Mouse (Mus musculus) erythroblast, adult 5-6 weeks (primary cell): ENCODE data around the gene B3gnt6. TPM values are rescaled to one million over a fixed set of nuclear protein-coding genes. Genes with fewer than 3 reads are reported as not detected.
A peak's percentile ranks its signal among the peaks of the same experiment; 100 is the strongest.
"Not testable (repeated sequence)": the region's sequence is repeated elsewhere in the genome, so short reads cannot be mapped to it uniquely, and the experiment has no call there.

Source experiments
- ATAC-seq: replicated peaks from 2 replicates; pipeline ENCODE4 v1.8.0; 2016; ENCODE audit warnings: moderate number of reproducible peaks, mild to moderate bottlenecking, moderate TSS enrichment, inconsistent platforms; ENCODE audit not compliant: poor library complexity, low FRiP score, severe bottlenecking
- total RNA-seq, 2 experiments: library from RNA; stranded (forward) in 1 of 2; stranded (reverse) in 1 of 2; fragments of 150-400 nt in 1 of 2; fragments of 200-764, 138-1000 nt in 1 of 2; gene quantifications; 2 replicates each; pipeline versions ENCODE4 v1.2.3 to v1.2.4; 2015 to 2017; ENCODE audit warnings: low replicate concordance in 2 of 2

Gene B3gnt6
- total RNA-seq (2015; ENCODE audit: low replicate concordance) (not detected in 2 replicates), total RNA-seq (2017; ENCODE audit: low replicate concordance) (not detected in 2 replicates)

DNA sequence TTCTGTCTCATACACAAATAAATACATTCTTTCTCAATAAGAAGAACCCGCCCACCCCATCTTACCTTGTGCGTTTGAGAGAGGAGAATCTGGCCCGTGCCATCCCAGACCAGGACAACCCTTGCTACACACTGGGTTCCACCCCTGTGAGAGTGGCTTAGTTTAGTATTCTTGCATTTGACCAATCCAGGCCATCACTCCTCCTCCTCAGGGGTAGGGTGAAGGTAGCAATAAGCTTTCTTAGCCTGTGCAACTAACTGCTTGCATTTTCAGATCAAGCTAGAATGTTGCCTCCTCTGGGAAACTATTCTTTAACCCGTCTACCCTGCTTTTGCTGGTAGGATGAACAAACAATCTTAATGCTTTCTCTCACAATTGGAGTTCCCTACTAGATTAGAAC lies at the start of gene B3gnt6:
Gene B3gnt6 (minus strand): TSS at position 101 of the 400 bp plus-strand sequence.
- ATAC-seq, result no peak

DNA sequence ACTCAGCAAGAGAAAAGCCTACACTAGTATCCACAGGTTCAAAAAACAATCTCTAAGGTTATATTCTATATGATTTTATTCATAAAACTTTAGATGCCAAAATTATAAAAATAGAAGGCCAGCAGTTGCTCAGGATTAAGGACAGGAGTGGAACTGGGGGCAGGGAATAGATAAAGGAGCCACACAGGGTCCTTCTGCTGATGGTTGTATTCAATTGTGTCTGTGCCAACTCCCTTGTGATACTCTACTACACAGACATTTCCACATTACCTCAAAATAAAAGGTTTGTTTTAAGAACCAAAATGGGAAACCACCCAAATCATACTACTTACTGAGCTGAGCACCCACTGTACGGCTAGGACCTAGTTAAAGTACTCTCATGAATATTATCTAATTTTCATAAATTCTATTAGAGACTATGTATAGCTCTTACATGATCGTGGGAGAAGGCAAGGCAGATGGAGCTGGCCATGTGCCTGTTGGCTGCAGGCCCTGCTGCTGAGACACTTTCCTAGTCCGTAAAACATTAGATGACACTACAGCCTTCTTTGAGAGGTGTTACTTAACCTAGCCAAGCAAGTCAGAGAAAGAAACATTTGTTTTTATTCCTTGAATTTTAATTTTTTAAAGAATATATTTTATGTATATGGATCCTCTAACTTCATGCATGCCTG lies 37.5 kb upstream of the B3gnt6 start:
- no peak for ATAC-seq

DNA sequence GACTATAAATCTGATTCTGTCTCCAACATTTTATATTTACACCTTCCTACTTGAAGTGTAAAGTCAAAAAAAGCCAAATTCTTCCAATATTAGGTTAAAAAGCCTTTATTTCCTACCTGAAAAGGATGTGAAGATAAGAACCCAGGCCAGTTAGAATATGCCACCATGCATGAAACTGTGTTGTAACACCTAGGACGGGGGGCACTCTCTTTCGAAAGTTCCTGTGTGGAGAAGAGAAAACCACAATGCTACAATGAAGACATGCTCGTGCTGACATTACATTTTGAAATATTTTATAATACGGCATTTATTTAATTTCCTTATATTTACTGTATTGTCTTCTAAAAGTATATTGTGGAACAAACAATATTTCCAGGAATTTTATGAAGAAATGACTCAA lies 24.5 kb upstream of the B3gnt6 start:
- ATAC-seq, result no peak

DNA sequence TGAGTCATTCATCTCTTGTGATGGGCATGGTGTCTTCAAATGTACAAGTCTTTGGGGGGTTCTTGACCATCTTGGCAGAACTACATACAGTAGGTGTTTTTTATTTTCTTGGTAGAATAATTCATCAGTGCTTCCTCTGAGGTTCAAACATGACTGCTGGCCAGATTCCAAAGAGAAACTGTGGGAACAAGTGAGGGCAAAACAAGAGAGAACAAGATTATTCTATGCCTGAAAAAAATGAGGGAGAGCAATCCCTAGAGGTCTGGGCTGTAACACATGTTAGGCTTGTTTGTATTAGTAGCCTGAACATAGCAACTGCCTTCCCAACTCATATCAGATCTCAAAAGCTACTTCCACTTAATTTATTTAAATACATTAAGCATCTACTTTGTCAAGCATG lies 17.4 kb upstream of the B3gnt6 start:
- ATAC-seq, result no peak

DNA sequence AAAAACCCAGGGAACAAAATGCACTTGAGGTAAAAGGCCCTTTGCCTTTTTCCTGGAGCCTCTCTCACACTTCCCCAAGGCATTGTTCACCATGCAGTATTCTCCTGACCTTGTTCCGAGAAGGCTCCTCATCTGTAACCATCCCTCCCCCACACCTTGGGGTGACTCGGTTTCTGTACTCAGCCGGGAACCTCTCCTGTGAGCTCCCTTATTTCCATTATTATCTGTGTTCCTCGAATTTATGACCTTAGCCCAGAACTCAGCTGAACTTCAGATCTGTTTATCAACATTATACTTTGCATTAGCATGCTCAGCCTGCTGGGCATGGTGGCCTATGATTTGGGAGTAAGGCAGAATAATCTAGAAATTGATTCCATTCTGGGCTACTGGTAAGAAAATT lies 3.7 kb upstream of the B3gnt6 start:
- no peak for ATAC-seq

DNA sequence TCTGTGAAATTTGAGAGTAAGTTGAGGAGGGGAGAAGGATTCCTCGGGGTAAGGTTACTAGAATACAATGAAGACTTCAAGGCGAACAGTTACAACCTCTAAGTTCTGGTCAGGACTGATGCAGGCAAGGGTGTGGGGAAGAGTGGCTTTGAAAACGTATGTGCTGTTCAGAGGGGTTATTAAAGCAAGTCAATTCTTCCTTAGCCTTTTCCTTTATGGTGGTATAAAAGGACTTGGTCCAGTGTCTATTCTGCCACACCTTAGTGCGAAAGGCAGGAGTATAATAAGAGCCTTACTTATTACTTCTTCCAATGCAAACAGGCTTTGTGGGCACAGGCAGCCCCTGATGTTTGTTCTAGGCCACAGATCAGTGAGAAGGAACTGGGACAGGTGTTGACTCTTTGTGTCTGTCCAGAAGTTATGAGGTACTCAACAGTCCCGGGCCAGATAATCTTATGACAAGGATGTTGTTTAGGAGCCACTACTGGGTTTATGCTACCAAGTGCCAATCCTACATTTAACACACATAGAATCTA lies 2.3 kb upstream of the B3gnt6 start:
- no peak for ATAC-seq

DNA sequence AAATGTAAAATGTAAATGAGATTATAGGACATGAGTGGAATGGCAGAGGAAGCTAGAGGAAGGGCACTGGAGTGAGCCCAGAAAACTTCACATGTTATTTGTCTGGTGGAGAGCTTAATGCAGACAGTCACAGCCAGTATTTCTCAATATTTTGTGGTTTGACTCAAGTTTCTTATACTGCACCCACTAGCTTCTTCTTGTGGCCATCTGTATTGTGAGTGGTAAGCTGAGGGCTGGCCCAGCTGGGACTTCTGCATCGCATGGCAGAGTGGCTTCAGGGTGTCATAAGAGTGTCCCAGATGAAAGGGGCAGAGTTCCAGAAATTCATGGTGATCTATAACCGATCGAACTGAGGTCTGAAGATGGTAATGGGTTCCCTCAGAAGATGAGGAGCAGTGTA lies 1.1 kb upstream of the B3gnt6 start:
- ATAC-seq, result no peak

DNA sequence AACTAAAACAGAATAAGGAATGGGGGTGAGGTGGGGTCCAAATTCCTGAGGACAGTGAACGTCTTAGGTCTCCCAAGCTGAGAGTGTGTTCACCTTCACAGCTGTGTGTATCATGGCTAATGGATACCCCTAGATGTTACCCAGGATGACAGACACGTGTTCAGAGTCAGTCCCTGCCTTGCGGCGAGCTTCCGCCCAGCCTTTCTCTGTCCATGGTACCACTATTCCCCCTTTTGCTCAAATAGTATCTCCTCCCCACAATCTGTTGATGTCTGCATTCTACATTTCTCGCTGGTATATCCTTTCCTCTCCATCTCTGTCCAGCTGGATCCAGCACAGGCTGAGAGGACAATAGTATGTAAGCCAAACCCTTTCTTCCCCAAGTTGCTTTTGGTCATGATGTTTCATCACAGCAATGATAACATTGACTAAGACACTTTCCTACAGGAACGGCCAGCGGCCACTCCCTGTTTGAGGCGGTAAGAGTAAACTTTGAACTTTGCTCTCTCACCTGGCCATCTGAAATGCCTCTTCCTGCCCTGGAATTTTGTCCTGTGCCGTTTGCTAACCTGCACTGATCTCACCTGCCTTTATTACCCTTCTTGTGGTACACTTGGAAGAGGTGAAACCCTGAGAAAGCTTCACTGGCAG lies 4.0 kb downstream of the B3gnt6 start:
- no peak for ATAC-seq

DNA sequence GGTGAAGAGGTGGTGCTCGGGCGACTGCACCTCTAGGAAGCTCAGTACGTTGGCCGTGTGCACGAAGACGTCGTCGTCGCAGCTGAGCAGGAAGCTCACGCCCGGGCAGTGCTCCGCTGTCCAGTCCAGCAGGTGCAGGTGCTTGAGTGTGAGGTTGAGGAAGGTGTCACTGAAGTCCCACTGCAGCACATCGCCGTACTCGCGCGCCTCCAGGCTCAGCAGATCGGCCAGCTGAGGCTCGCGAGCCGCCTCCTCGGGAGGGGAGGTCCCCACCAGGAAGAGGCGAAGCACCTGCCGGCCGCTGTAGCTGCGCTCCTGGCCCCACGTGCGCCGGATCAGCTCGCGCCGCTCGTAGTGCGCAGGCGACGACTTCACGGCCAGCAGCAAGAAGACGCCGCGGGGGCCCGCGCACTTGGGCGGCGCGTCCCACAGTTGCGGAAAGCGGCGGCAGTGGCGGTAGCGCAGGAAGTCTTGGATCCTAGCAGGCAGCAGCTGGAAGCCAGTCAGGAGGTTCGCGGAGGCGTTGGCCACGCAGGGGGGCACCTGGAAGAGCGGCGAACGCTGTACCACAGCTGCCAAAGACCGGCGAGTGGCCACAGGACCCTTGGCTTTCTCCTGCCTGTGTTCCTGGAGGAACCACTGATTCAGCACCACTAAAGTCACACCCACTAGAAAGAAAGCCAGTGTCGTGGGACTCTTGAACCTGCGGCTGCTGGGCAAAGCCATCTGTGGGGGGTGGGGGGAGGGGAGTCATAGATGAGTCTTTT lies 5.1 kb downstream of the B3gnt6 start:
- ATAC-seq, result no peak

DNA sequence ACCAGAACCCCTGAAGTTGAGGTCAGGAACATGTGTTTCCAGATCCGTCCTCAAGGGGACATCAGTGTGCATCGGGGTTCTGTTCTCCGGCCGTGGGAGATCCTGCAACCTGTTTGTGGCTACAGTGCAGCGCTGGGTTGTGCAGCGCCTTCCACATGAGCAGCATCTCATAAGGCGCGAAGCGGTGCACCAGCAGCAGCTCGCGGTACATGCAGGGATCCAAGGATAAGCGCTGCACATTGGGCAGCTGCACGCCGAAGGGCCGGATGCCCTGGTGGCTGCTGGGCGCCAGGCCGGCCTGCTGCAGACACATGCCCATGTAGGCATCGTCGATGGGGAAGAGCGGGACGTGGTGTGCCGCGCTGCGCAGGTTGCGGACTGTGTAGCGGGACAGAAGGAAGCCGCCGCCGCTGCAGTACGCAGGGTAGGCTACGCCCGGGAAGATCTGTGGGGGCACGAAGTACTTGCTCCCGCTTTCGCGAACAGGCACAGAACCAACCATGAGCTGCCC lies 5.7 kb downstream of the B3gnt6 start:
- ATAC-seq, result peak; percentile 21; the same call in 1 of the 2 replicates

DNA sequence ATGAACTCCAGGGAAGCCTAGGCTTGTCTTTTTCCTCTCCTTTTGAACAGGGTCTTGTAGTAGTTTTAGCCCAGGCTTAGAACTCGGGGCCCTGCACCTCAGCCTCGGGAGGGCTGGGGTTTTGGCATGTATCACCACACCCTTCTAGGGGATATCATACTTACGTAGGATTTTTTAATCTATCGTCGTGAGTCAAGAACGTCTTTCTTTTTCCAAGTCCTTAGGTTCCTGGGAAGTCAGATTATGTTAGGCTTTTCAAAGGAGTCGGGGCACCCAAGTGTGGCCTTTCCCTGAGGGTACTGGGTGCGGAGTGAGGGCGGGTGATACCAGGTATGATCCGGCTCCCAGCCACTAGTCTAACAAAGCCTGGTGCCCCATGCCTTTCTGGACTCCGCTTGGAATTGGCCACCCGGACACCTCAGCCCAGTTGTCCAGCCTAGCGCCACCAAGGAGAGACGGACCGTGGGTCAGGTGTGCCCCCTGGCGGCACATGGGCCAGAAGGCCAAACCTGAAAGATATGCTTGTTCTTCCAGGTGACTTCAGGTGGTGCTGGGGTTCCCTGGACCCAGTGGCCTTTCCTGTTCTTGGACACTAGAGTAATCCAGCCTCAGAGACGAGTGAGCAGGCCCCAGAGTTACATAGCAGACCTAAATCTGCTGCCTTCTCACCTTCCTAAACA lies 7.6 kb downstream of the B3gnt6 start:
- ATAC-seq, result peak; percentile 62

DNA sequence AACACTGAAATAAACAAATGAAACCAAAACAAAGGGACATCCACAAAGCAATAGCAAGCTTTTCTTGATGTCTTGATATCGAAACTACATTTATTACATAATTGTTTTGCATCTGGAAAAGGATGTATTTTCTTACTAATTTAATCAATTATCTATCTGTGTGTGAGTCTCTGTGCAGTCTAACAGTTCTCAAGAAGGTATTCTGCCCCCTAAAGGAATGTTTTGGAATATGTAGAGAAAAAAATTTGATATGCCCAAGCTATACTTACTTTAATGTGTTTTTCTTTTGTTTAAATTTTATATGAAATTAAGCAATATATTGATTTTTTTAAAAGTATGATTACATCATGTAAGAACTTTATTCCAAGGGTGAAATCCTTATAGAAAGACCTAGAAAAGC lies 8.7 kb downstream of the B3gnt6 start:
- ATAC-seq, result peak; percentile 47; the same call in 1 of the 2 replicates

DNA sequence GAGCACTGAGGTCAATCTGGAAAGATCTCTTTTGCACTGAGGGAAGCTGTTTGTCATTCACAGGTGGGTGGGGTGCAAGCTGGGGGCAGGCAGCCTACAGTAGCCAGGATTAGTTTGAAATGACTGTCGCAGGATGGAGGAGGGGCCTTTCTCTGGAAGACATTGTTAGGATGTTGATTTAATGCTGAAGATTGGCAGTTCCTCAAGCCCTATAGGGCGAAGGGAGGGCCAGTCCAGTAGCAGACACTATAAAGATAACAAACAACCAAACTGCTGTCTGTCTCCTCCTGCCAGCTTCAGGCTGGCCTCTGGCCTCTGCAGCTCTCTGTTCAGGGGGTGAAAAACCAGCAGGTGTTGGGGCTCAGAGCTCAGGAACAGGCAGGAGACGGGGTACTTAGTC lies 9.5 kb downstream of the B3gnt6 start:
- ATAC-seq, result peak; percentile 36; the same call in 1 of the 2 replicates

DNA sequence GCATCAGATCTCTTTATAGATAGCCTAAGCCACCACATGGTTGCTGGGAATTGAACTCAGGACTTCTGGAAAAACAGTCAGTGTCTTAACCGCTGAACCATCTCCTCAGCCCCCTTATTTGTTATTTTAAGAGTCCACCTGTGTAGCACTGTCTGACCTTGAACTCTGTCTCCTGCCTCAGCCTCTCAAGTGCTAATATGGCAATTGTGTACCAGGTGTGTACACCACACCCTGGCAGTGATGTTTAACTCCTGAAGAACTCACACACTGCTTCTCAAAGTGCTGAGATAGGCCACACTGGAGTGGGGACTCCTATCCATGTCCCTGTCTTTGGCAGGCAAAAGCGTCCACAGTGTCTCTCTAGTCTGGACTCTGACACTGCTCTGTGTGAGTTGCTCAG lies 10.6 kb downstream of the B3gnt6 start:
- ATAC-seq, result no peak

DNA sequence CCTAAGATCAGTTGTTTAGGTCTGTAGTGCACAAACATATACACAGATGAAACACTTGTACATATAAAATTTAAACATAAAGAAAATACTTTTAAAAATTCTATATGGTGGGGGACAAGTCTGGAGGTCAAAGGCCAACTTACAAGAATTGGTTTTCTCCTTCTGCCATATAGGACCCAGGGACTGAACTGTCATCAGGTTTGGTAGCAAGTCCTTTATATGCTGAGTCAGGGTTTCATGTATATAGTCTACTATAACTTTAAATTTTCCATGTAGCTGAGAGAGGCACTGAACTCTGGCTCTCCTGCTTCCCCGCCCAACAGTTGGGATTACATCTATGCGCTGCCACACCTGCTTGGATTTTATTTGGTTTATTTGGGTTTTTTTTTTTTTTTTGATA lies 11.0 kb downstream of the B3gnt6 start:
- ATAC-seq, result no peak

DNA sequence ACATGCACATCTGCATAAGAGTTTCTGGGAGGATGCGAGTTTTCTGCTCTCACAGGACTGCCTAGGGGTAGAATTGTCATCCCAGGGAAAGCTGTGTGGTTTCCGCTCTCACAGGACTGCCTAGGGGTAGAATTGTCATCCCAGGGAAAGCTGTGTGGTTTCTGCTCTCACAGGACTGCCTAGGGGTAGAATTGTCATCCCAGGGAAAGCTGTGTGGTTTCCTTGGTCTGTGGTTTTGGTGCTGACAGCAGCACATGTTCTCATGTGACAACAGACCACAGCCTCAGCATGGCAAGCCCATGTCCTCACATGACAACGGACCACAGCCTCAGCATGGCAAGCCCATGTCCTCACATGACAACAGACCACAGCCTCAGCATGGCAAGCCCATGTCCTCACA lies 11.9 kb downstream of the B3gnt6 start:
- ATAC-seq, result not testable (repeated sequence)

DNA sequence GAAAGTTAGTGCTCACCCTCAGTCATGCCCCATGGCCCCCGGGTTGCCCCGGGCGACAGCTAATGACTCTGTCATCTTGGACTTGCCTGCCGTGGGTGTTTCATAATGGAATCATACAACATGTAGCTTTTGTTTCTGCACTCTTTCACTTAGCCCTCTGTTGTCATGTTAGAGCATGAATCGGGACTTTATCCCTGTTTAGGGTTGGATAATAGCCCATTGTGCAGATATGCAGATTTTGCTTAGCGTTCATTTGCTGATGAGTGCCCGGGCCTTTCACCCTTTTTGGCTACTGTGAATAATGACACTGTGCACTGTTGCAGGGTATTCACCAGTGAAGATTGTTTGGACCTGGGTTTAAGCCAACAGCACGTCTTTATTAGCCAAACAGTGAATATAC lies 12.6 kb downstream of the B3gnt6 start:
- ATAC-seq, result no peak

DNA sequence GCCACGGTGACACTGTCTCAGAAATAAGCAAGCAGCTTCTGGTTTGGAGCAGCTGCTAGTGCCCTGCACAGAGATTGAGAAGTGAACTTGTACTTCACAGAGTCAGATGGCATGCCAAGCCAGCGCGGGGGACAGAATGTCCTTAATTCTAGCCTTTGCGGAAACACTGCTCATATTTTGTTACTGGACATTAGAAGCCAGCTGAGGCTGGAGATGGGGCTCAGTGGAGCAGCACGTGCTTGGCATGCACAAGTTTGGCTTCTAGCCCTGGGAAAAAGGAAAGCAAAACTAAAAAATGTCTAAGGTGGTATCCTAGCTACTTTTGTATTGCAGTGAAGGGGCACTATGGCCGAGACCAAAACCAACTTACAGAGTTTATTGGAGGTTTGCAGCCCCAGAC lies 14.0 kb downstream of the B3gnt6 start:
- ATAC-seq, result no peak

DNA sequence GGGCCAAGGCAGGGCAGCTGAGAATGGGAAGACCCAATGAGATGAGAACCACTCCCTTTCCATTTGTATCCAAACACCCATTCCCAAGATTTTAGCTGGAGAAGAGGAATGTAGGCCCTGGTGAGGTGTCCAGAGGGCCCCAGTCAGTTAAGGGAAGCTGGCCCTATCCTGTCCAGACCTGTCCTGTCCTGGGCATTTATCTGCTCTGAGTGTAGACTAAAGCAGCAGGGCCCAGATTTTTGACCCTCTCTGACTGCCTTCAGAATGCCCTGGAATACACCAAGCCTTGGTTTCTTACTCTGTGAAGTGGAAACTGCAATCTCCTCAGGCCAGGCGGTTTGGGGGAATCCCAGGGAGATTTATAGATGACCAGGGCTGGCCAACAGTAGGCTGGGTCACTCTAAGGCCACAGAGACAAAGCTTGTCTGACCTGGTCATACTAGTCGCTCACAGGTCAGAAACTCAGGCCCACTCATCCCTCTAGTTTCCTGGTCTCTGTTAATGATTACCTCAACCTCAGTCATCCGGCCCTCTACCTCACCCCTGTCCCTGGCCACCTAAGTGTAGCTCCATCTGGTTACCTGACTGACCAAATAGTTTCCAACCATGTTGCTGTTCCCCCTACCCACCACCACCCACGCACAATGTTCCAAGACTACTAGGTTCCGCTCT lies 20.6 kb downstream of the B3gnt6 start:
- peak; percentile 3; the same call in 1 of the 2 replicates for ATAC-seq
